Mouse (Mus musculus): ENCODE measurements around the gene Ppp1r3f.

Gene Ppp1r3f

GRCm38 (mm10) chrX:7574087-7574884 is at the start of gene Ppp1r3f:
TSS of gene Ppp1r3f (minus strand) at chrX:7574283.
- peak; percentile 89 for DNase-seq (ENCODE audit: extremely low spot score)

GRCm38 (mm10) chrX:7617889-7618551 is 43.9 kb upstream of the Ppp1r3f start:
- DNase-seq (ENCODE audit: extremely low spot score) = no peak

- peak; percentile 4 for DNase-seq (ENCODE audit: extremely low spot score)
These were observed 36.6 kb upstream of the Ppp1r3f start for GRCm38 (mm10) chrX:7610536-7611258.

GRCm38 (mm10) chrX:7610035-7610434 is 36.0 kb upstream of the Ppp1r3f start:
- no peak for DNase-seq (ENCODE audit: extremely low spot score)

GRCm38 (mm10) chrX:7606783-7607182 is 32.7 kb upstream of the Ppp1r3f start, which contains the start of gene Cacna1f:
TSS of gene Cacna1f (plus strand) at chrX:7607083.
- DNase-seq (ENCODE audit: extremely low spot score) = no peak

- DNase-seq (ENCODE audit: extremely low spot score) = no peak
These were observed 31.5 kb upstream of the Ppp1r3f start for GRCm38 (mm10) chrX:7605575-7605941.

GRCm38 (mm10) chrX:7604879-7605574 is 30.9 kb upstream of the Ppp1r3f start, which contains the start of gene Ccdc22:
TSS of gene Ccdc22 (minus strand) at chrX:7605517.
- DNase-seq (ENCODE audit: extremely low spot score) = peak; percentile 75

GRCm38 (mm10) chrX:7604004-7604403 is 29.9 kb upstream of the Ppp1r3f start:
- no peak for DNase-seq (ENCODE audit: extremely low spot score)

- no peak for DNase-seq (ENCODE audit: extremely low spot score)
These were observed 21.3 kb upstream of the Ppp1r3f start for GRCm38 (mm10) chrX:7595371-7595770.

GRCm38 (mm10) chrX:7586356-7586755 is 12.3 kb upstream of the Ppp1r3f start:
- DNase-seq (ENCODE audit: extremely low spot score) = no peak

GRCm38 (mm10) chrX:7583881-7584280 is 9.8 kb upstream of the Ppp1r3f start:
- DNase-seq (ENCODE audit: extremely low spot score) = no peak

- no peak for DNase-seq (ENCODE audit: extremely low spot score)
These were observed 7.1 kb upstream of the Ppp1r3f start for GRCm38 (mm10) chrX:7581151-7581550.

- DNase-seq (ENCODE audit: extremely low spot score) = no peak
These were observed 775 bp upstream of the Ppp1r3f start for GRCm38 (mm10) chrX:7574885-7575231.

GRCm38 (mm10) chrX:7573176-7574086 is 652 bp downstream of the Ppp1r3f start, which contains the start of gene Foxp3:
TSS of gene Foxp3 (plus strand) at chrX:7573644.
- peak; percentile 10 for DNase-seq (ENCODE audit: extremely low spot score)

GRCm38 (mm10) chrX:7572466-7572865 is 1.6 kb downstream of the Ppp1r3f start:
- no peak for DNase-seq (ENCODE audit: extremely low spot score)

- DNase-seq (ENCODE audit: extremely low spot score) = no peak
These were observed 2.4 kb downstream of the Ppp1r3f start for GRCm38 (mm10) chrX:7571565-7572136.

- DNase-seq (ENCODE audit: extremely low spot score) = no peak
These were observed 3.5 kb downstream of the Ppp1r3f start for GRCm38 (mm10) chrX:7570481-7571175.

- DNase-seq (ENCODE audit: extremely low spot score) = no peak
These were observed 6.6 kb downstream of the Ppp1r3f start for GRCm38 (mm10) chrX:7567491-7567890.

- DNase-seq (ENCODE audit: extremely low spot score) = no peak
These were observed 7.7 kb downstream of the Ppp1r3f start for GRCm38 (mm10) chrX:7566352-7566751.

- DNase-seq (ENCODE audit: extremely low spot score) = no peak
These were observed 11.0 kb downstream of the Ppp1r3f start for GRCm38 (mm10) chrX:7563076-7563475.
